Mouse (Mus musculus) ES-Bruce4 (cell line): Measurements from ENCODE around the gene Rpl22. TPM values are rescaled to one million over a fixed set of nuclear protein-coding genes. Genes with fewer than 3 reads are reported as not detected.

Experiments used
- H3K27ac ChIP-seq: 2 replicates; pipeline ENCODE4 v1.5.1; 2012; ENCODE audit warnings: low read length, inconsistent platforms; ENCODE audit not compliant: insufficient read depth
- H3K27me3 ChIP-seq: 2 replicates; pipeline ENCODE4 v1.6.1; 2012; ENCODE audit warnings: mild to moderate bottlenecking, low read length, inconsistent platforms; ENCODE audit not compliant: control insufficient read depth, poor library complexity, insufficient read depth, severe bottlenecking
- H3K36me3 ChIP-seq: 2 replicates; pipeline ENCODE4 v1.6.1; 2012; ENCODE audit warnings: inconsistent platforms, mild to moderate bottlenecking, low read length, moderate library complexity; ENCODE audit not compliant: control insufficient read depth, poor library complexity, insufficient read depth, severe bottlenecking
- H3K4me1 ChIP-seq: one replicate; pipeline ENCODE4 v1.8.1; 2011; ENCODE audit warnings: low read length; ENCODE audit not compliant: control insufficient read depth, insufficient read depth
- H3K4me3 ChIP-seq: 2 replicates; pipeline ENCODE4 v1.5.1; 2011; ENCODE audit warnings: low read depth, mild to moderate bottlenecking, low read length
- H3K9ac ChIP-seq: 2 replicates; pipeline ENCODE4 v1.6.1; 2012; ENCODE audit warnings: low read depth, mild to moderate bottlenecking, inconsistent platforms; ENCODE audit not compliant: poor library complexity, severe bottlenecking
- H3K9me3 ChIP-seq: replicated peaks from 2 replicates; pipeline ENCODE4 v1.6.1; 2012; ENCODE audit warnings: mild to moderate bottlenecking, low read length, inconsistent platforms; ENCODE audit not compliant: control insufficient read depth, poor library complexity, insufficient read depth, severe bottlenecking
- CTCF ChIP-seq: IDR thresholded peaks from one replicate; pipeline ENCODE4 v1.8.1; 2011; ENCODE audit warnings: low read depth, low read length
- EP300 ChIP-seq: IDR thresholded peaks from 2 replicates; pipeline ENCODE4 v1.6.1; 2011; ENCODE audit warnings: low read depth, low read length; ENCODE audit not compliant: insufficient read depth
- POLR2A ChIP-seq: IDR thresholded peaks from one replicate; pipeline ENCODE4 v1.8.1; 2011; ENCODE audit warnings: low read length; ENCODE audit not compliant: insufficient read depth
- polyA plus RNA-seq: library from polyadenylated mRNA; stranded (reverse); fragments of >200 nt; gene quantifications from 2 replicates; pipeline ENCODE4 v1.2.4, GENCODE M21; 2011; ENCODE audit warnings: low read depth; ENCODE audit not compliant: missing spikeins, insufficient read depth, insufficient read length

The Rpl22 gene
- polyA plus RNA-seq, 1 experiment = 1,978 TPM

DNA sequence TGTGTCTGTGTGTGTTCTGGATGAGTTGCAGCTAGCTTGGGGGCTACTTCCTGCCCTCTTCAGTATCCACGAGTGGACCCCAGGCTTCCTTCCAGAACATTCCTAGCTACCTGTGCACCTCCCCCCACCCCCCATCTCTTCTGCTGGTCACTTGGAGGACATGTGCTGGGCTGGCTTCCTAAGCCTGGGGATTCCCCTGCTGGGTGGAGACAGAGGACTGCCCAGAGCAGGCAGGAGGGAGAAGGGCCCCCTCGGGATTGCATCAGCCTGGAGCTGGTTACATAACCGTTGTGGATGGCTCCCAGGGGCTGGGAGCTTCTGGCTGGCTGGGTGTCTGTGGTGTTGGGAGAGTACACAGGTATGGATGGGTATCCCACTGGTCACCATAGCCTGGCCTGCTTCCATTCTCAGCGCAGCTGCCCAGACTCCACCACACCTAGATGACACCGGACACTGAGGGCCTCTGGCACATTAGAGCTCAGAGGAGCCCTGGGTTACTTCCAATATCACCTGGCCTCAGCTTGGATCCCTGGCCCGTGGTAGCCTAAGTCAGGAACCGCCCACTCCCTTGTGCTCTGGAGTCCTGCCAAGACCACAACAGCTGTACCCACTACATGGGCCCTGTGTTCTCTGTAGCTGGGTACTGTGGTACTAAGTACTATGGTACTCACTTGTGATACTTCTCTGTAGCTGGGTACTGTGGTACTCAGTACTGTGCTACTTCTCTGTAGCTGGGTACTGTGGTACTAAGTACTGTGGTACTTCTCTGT is 19.8 kb downstream of the Rpl22 start:
- H3K27me3 ChIP-seq = no peaks in the 10 kb centered on the region
- no peaks in the 10 kb centered on the region for H3K36me3 ChIP-seq
- no peaks in the 10 kb centered on the region for H3K9me3 ChIP-seq
- H3K4me3 ChIP-seq = no peak overlapping the region
- H3K4me1 ChIP-seq = peaks cover 21% of the 10 kb centered on the region
- H3K27ac ChIP-seq = no peak overlapping the region
- TF ChIP-seq EP300 = 0 out of 2 replicates have a peak, but pooled peaks have one; percentile 13
- no peak for TF ChIP-seq POLR2A
- no peak overlapping the region for H3K9ac ChIP-seq

DNA sequence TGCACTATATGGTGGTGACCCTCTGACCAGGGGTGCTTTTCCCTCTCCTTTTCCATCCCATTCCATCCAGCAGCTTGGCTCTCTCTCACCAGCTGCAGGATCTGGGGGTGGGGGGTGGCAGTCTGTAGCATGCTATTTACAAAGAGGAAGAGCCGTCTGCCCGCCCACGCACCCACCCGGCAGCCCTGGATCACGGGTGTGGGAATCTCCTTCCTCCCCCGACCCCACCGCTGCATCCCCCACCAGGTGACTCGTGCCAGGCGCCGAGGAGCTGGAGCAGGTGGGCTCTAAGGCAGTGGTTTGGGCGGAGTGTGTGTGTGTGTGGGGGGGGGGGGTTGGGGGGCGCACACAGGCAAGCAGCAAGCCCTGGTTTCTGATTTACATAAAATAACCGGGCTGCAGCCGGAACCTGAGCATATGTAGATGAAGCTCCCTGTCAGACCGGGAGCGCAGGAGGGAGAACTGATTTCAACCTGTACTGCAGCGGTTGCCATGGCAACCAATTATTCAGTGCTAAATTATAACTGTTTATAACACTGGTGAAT is 24.4 kb downstream of the Rpl22 start:
- peaks cover 27% of the 10 kb centered on the region for H3K4me1 ChIP-seq
- no peak overlapping the region for H3K4me3 ChIP-seq
- peak overlapping the region; percentile 86 for H3K27ac ChIP-seq
- no peaks in the 10 kb centered on the region for H3K36me3 ChIP-seq
- H3K9ac ChIP-seq = peak overlapping the region; percentile 14; the same call in 1 of the 2 replicates
- TF ChIP-seq POLR2A (no peak), CTCF (no peak), EP300 (no peak)
- H3K9me3 ChIP-seq = no peaks in the 10 kb centered on the region
- no peaks in the 10 kb centered on the region for H3K27me3 ChIP-seq

DNA sequence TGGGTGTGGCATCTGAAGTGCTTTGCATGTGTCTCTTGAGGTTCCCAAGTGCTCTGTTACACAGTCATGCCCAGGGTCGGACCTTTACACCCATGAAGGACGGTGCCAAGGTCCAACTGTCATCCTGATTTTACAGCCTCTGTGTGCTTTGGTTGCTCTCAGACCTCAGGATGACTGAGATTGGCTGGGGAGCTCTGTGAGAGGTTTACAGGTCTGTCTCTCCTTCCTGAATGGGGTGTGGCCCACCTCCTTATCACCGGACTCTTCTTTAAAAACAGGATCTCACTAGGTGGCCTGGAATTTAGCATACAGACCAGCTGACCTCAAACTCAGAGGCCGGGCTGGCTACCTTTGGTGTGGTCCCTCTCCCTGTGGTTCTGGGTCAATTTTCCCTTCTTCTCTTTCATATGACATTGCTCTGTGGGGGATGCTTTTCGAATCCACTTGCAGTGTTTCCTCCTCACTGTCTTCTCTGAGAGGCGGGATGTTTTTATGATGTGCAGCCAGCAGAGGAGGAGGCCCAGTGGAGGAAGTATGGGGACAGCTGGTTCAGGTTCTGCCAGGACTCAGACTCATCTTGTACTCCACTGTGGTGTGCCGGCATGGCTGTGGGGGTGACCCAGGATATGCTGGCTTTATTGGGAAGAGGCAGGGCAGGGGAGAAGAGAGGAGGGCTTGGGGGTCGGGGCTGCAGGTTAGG is 25.3 kb downstream of the Rpl22 start:
- peak overlapping the region; percentile 86 for H3K27ac ChIP-seq
- no peak overlapping the region for H3K4me3 ChIP-seq
- no peaks in the 10 kb centered on the region for H3K9me3 ChIP-seq
- H3K4me1 ChIP-seq = peaks cover 26% of the 10 kb centered on the region
- H3K36me3 ChIP-seq = no peaks in the 10 kb centered on the region
- TF ChIP-seq EP300 (peak; percentile 78), CTCF (no peak)
- H3K9ac ChIP-seq = no peak overlapping the region
- no peaks in the 10 kb centered on the region for H3K27me3 ChIP-seq

DNA sequence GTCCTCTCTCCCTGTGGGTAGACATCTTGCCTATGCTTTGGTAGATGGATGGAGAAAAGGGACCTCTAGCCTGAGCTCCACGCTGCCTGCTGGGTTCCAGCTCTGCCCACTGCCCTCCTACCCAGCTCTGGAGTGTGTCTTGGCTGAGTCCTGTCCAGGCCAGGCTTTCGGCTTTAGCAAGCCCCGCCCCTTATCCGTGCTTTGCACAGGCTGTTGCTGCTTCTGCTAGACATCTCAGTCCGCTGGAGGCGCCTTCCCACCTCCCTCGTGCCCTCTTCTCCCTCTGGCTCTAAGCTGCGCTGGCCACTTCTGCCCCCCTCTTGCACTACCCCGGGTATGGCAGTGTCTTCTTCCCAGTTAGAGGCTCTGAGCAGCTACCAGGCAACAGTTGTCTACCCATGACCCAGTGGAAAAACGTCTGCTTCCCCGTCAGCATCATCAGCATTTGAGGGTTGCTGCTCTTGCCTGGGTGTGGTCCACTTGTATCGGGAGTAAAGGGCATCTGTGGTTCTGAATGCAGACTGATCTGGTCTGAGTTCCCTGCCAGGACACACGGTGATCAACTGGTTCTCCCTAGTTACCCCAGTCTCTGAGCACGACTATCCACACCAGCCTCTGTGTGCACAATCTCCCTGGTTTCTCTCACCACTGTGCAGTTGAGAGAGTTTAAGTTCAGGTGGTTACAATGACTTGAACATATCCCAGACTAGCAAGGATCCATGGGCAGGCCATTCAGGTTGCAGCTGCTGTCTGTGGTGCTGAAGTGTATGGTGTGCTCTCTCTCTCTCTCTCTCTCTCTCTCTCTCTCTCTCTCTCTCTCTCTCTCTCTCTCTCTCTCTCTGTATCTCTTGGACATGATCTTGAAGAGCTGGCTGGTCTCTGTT is 26.1 kb downstream of the Rpl22 start:
- H3K4me3 ChIP-seq = no peak overlapping the region
- no peaks in the 10 kb centered on the region for H3K27me3 ChIP-seq
- peak overlapping the region; percentile 60 for H3K27ac ChIP-seq
- H3K9ac ChIP-seq = no peak overlapping the region
- no peaks in the 10 kb centered on the region for H3K9me3 ChIP-seq
- peaks cover 23% of the 10 kb centered on the region for H3K4me1 ChIP-seq
- TF ChIP-seq EP300 (no peak), POLR2A (no peak), CTCF (no peak)
- no peaks in the 10 kb centered on the region for H3K36me3 ChIP-seq

DNA sequence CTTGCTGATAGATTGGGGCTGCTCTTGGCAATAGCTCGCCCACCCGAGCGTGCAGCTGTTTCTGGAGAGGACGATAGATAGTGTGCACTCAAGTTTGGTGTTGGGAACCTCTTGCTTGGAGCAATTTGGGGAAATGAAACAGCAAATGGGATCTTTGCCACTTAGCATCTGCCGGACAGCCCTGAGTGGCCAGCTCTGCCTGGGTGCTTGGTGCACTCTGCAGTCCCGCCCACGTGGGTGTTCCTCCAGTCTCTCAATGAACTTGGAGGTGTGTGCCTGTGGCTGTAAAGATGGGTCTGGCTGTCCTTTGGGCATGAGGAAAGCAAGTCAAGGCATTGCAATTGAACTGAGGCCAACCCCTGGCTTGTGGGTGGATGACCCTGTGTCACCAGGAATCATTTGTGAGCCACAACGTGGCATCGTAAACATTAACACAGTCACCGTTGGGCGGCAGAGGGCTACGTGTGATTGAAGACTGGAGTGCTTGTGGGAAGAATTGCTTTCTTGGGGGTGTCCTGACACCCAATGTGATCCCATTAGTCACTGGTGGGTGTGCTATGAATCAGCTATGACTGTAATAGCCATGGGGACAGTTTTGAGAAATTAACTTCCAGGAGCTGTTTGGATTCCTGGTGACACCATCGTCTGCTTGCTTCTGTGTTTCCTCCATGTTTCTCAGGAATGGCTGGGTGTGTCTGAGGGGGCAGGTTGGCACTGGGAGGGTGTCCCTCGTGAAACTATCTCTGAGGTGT is 28.5 kb downstream of the Rpl22 start:
- Histone ChIP-seq H3K4me3 (no peak overlapping the region), H3K9ac (no peak overlapping the region), H3K27me3 (no peaks in the 10 kb centered on the region), H3K36me3 (no peaks in the 10 kb centered on the region), H3K9me3 (no peaks in the 10 kb centered on the region), H3K27ac (no peak overlapping the region), H3K4me1 (peaks cover 22% of the 10 kb centered on the region)
- TF ChIP-seq POLR2A (no peak), CTCF (no peak), EP300 (no peak)
